Mouse (Mus musculus) midbrain, embryonic 13.5 days (tissue): ENCODE results near the gene Stra8. TPM values are rescaled to one million over a fixed set of nuclear protein-coding genes. Genes with fewer than 3 reads are reported as not detected.

Experiments
- ATAC-seq: fragments of 200-750 bp; cut with Nextera tagmentation; 2 replicates; pipeline ENCODE4 v1.8.0; 2017; ENCODE audit warnings: mild to moderate bottlenecking, moderate TSS enrichment, moderate library complexity
- H3K27ac ChIP-seq: fragments of 300-500 bp; sonication (generic); 2 replicates; pipeline ENCODE4 v1.5.1; 2015; ENCODE audit warnings: inconsistent platforms, mild to moderate bottlenecking, moderate library complexity
- H3K27me3 ChIP-seq: fragments of 300-500 bp; sonication (generic); 2 replicates; pipeline ENCODE4 v1.6.1; 2015; ENCODE audit warnings: mild to moderate bottlenecking, inconsistent platforms
- H3K36me3 ChIP-seq: fragments of 300-500 bp; sonication (generic); 2 replicates; pipeline ENCODE4 v1.6.1; 2015; ENCODE audit warnings: mild to moderate bottlenecking, inconsistent platforms
- H3K4me1 ChIP-seq: fragments of 300-500 bp; sonication (generic); replicated peaks from 2 replicates; pipeline ENCODE4 v1.6.1; 2015; ENCODE audit warnings: inconsistent platforms
- H3K4me2 ChIP-seq: fragments of 300-500 bp; sonication (generic); replicated peaks from 2 replicates; pipeline ENCODE4 v1.6.1; 2015; ENCODE audit warnings: moderate library complexity, mild to moderate bottlenecking, inconsistent platforms
- H3K4me3 ChIP-seq: fragments of 300-500 bp; sonication (generic); replicated peaks from 2 replicates; pipeline ENCODE4 v1.5.1; 2015; ENCODE audit warnings: mild to moderate bottlenecking, inconsistent platforms
- H3K9ac ChIP-seq: fragments of 300-500 bp; sonication (generic); replicated peaks from 2 replicates; pipeline ENCODE4 v1.6.1; 2015; ENCODE audit warnings: mild to moderate bottlenecking, inconsistent platforms
- H3K9me3 ChIP-seq: fragments of 300-500 bp; sonication (generic); 2 replicates; pipeline ENCODE4 v1.6.1; 2016; ENCODE audit warnings: mild to moderate bottlenecking, inconsistent platforms
- WGBS: fragments of 180-500 bp; shearing (Covaris S2); methylation state at CpG from one replicate; pipeline ENCODE4 v1.1.7; 2015; 5-methylcytosine and 5-hydroxymethylcytosine counted together
- polyA plus RNA-seq: library from polyadenylated mRNA; unstranded; fragments of >200 nt; fragmentation: Nextera tagmentation; extraction: Ambion mirVana; gene quantifications from 2 replicates; pipeline ENCODE4 v1.2.1, GENCODE M21; 2015

The Stra8 gene
- polyA plus RNA-seq, 1 experiment from 2014 or later: not detected

GRCm38 (mm10) chr6:34879911-34880475 lies 40.0 kb upstream of the Stra8 start:
- Histone ChIP-seq H3K4me1 (peaks cover 20% of the 10 kb centered on the region), H3K9me3 (no peaks in the 10 kb centered on the region), H3K4me3 (no peak overlapping the region), H3K9ac (no peak overlapping the region), H3K36me3 (peaks cover 42% of the 10 kb centered on the region), H3K27ac (no peak overlapping the region), H3K4me2 (no peak overlapping the region), H3K27me3 (no peaks in the 10 kb centered on the region)
- no peak for ATAC-seq
- 52% methylated on average over 6 of the region's 6 CpGs for WGBS

GRCm38 (mm10) chr6:34884724-34885123 lies 35.2 kb upstream of the Stra8 start:
- peaks cover 60% of the 10 kb centered on the region for H3K36me3 ChIP-seq
- no peak overlapping the region for H3K4me2 ChIP-seq
- H3K27me3 ChIP-seq: 0 out of 2 replicates have a peak, but pooled peaks cover 5% of the 10 kb centered on the region
- no peak overlapping the region for H3K27ac ChIP-seq
- WGBS: 94% methylated on average over 7 of the region's 7 CpGs
- no peak overlapping the region for H3K4me3 ChIP-seq
- no peaks in the 10 kb centered on the region for H3K9me3 ChIP-seq
- H3K4me1 ChIP-seq: peaks cover 18% of the 10 kb centered on the region
- no peak for ATAC-seq
- no peak overlapping the region for H3K9ac ChIP-seq

- WGBS: 18% methylated on average over 6 of the region's 6 CpGs
- peaks cover 18% of the 10 kb centered on the region for H3K4me1 ChIP-seq
- no peak overlapping the region for H3K4me2 ChIP-seq
- H3K36me3 ChIP-seq: peaks cover 69% of the 10 kb centered on the region
- ATAC-seq: peak; percentile 88
- 0 out of 2 replicates have a peak, but pooled peaks cover 5% of the 10 kb centered on the region for H3K27me3 ChIP-seq
- peak overlapping the region; percentile 43 for H3K9ac ChIP-seq
- peak overlapping the region; percentile 73 for H3K27ac ChIP-seq
- no peak overlapping the region for H3K4me3 ChIP-seq
- no peaks in the 10 kb centered on the region for H3K9me3 ChIP-seq
Measured at GRCm38 (mm10) chr6:34887131-34887850, 32.7 kb upstream of the Stra8 start.

GRCm38 (mm10) chr6:34889185-34889584 lies 30.8 kb upstream of the Stra8 start:
- Histone ChIP-seq H3K27ac (no peak overlapping the region), H3K9me3 (no peaks in the 10 kb centered on the region), H3K4me1 (peaks cover 18% of the 10 kb centered on the region), H3K9ac (no peak overlapping the region), H3K4me2 (no peak overlapping the region), H3K4me3 (no peak overlapping the region), H3K27me3 (0 out of 2 replicates have a peak, but pooled peaks cover 5% of the 10 kb centered on the region), H3K36me3 (peaks cover 69% of the 10 kb centered on the region)
- no peak for ATAC-seq
- 27% methylated on average over 4 of the region's 4 CpGs for WGBS

GRCm38 (mm10) chr6:34895569-34895968 lies 24.4 kb upstream of the Stra8 start:
- 89% methylated on average over 7 of the region's 7 CpGs for WGBS
- Histone ChIP-seq H3K4me1 (no peaks in the 10 kb centered on the region), H3K9ac (no peak overlapping the region), H3K27ac (no peak overlapping the region), H3K27me3 (no peaks in the 10 kb centered on the region), H3K4me3 (no peak overlapping the region), H3K4me2 (no peak overlapping the region), H3K9me3 (no peaks in the 10 kb centered on the region), H3K36me3 (peaks cover 88% of the 10 kb centered on the region)
- no peak for ATAC-seq

GRCm38 (mm10) chr6:34896168-34896780 lies 23.7 kb upstream of the Stra8 start:
- 47% methylated on average over 16 of the region's 16 CpGs for WGBS
- H3K9ac ChIP-seq: 0 out of 2 replicates have a peak overlapping the region, but pooled peaks have one; percentile 28
- H3K4me1 ChIP-seq: no peaks in the 10 kb centered on the region; the same call in 1 of the 2 replicates
- H3K9me3 ChIP-seq: no peaks in the 10 kb centered on the region
- H3K4me2 ChIP-seq: no peak overlapping the region
- H3K27ac ChIP-seq: no peak overlapping the region
- H3K27me3 ChIP-seq: no peaks in the 10 kb centered on the region
- H3K4me3 ChIP-seq: no peak overlapping the region
- ATAC-seq: no peak
- H3K36me3 ChIP-seq: peaks cover 88% of the 10 kb centered on the region

GRCm38 (mm10) chr6:34899127-34899526 lies 20.8 kb upstream of the Stra8 start:
- H3K36me3 ChIP-seq: peaks cover 82% of the 10 kb centered on the region
- H3K4me1 ChIP-seq: peaks cover 5% of the 10 kb centered on the region; the same call in 1 of the 2 replicates
- no peak overlapping the region for H3K4me2 ChIP-seq
- no peak overlapping the region for H3K9ac ChIP-seq
- no peak for ATAC-seq
- no peak overlapping the region for H3K27ac ChIP-seq
- no peaks in the 10 kb centered on the region for H3K27me3 ChIP-seq
- no peak overlapping the region for H3K4me3 ChIP-seq
- no peaks in the 10 kb centered on the region for H3K9me3 ChIP-seq
- WGBS: 85% methylated on average over 2 of the region's 2 CpGs

- Histone ChIP-seq H3K4me2 (no peak overlapping the region), H3K27me3 (no peaks in the 10 kb centered on the region), H3K36me3 (peaks cover 82% of the 10 kb centered on the region), H3K9ac (no peak overlapping the region), H3K9me3 (no peaks in the 10 kb centered on the region), H3K4me1 (peaks cover 5% of the 10 kb centered on the region; the same call in 1 of the 2 replicates), H3K4me3 (no peak overlapping the region), H3K27ac (no peak overlapping the region)
- no peak for ATAC-seq
- 83% methylated on average over 2 of the region's 2 CpGs for WGBS
Measured at GRCm38 (mm10) chr6:34900990-34901389, 19.0 kb upstream of the Stra8 start.

GRCm38 (mm10) chr6:34901911-34902444 lies 18.0 kb upstream of the Stra8 start:
- no peak overlapping the region for H3K4me2 ChIP-seq
- no peak for ATAC-seq
- H3K4me1 ChIP-seq: peaks cover 5% of the 10 kb centered on the region; the same call in 1 of the 2 replicates
- H3K27ac ChIP-seq: no peak overlapping the region
- no peaks in the 10 kb centered on the region for H3K9me3 ChIP-seq
- 67% methylated on average over 9 of the region's 9 CpGs for WGBS
- H3K27me3 ChIP-seq: no peaks in the 10 kb centered on the region
- H3K4me3 ChIP-seq: no peak overlapping the region
- H3K9ac ChIP-seq: no peak overlapping the region
- H3K36me3 ChIP-seq: peaks cover 87% of the 10 kb centered on the region

GRCm38 (mm10) chr6:34902578-34902977 lies 17.4 kb upstream of the Stra8 start:
- Histone ChIP-seq H3K27ac (no peak overlapping the region), H3K9me3 (no peaks in the 10 kb centered on the region), H3K4me1 (peaks cover 5% of the 10 kb centered on the region; the same call in 1 of the 2 replicates), H3K4me3 (no peak overlapping the region), H3K36me3 (peaks cover 87% of the 10 kb centered on the region), H3K4me2 (no peak overlapping the region), H3K9ac (no peak overlapping the region), H3K27me3 (no peaks in the 10 kb centered on the region)
- no peak for ATAC-seq
- 92% methylated on average over 7 of the region's 7 CpGs for WGBS

GRCm38 (mm10) chr6:34903441-34903840 lies 16.5 kb upstream of the Stra8 start:
- peaks cover 9% of the 10 kb centered on the region; the same call in 1 of the 2 replicates for H3K4me1 ChIP-seq
- no peak overlapping the region for H3K9ac ChIP-seq
- no peaks in the 10 kb centered on the region for H3K27me3 ChIP-seq
- no peaks in the 10 kb centered on the region for H3K9me3 ChIP-seq
- no peak overlapping the region for H3K4me2 ChIP-seq
- peaks cover 85% of the 10 kb centered on the region for H3K36me3 ChIP-seq
- no peak overlapping the region for H3K4me3 ChIP-seq
- no peak for ATAC-seq
- WGBS: 85% methylated on average over 5 of the region's 5 CpGs
- no peak overlapping the region for H3K27ac ChIP-seq

GRCm38 (mm10) chr6:34903851-34904250 lies 16.1 kb upstream of the Stra8 start:
- Histone ChIP-seq H3K27ac (no peak overlapping the region), H3K9me3 (no peaks in the 10 kb centered on the region), H3K36me3 (peaks cover 84% of the 10 kb centered on the region), H3K9ac (no peak overlapping the region), H3K4me2 (no peak overlapping the region), H3K4me1 (peaks cover 12% of the 10 kb centered on the region), H3K27me3 (no peaks in the 10 kb centered on the region), H3K4me3 (no peak overlapping the region)
- no peak for ATAC-seq
- WGBS: 90% methylated on average over 10 of the region's 10 CpGs
